Mouse (Mus musculus): ENCODE results near the gene Zfp568. TPM values are rescaled to one million over a fixed set of nuclear protein-coding genes. Genes with fewer than 3 reads are reported as not detected.

Gene Zfp568
- polyA plus RNA-seq, 1 experiment from 2014 or later: 12.3 TPM

DNA sequence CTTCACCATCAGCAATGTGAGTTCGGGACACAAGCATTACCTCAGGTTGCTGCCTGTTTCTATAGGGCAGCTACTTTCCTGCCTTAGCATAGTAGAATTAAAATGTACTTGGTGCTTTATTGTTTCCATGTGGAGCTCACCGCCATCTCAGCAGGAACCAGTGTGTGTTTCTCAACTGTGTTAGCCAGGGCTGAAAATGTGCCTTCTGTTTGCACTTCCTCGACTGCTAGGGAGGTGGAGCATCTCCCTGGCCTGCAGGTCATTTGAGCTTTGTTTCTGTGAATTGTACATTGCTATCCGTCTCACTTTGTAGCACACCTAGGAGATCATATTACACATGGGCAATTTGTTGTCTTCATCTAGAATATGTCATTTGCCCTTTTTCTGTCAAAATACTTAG lies 43.6 kb downstream of the Zfp568 start:
- Histone ChIP-seq H3K27me3 (ENCODE audit: control insufficient read depth, insufficient read depth, low read depth, low read length) (no peaks in the 10 kb centered on the region), H3K27ac (ENCODE audit: low read length) (no peak overlapping the region), H3K4me2 (ENCODE audit: low read depth, low read length) (no peak overlapping the region), H3K36me3 (ENCODE audit: control insufficient read depth, insufficient read depth, low read length) (peaks cover 32% of the 10 kb centered on the region), H3K9ac (ENCODE audit: low read length) (no peak overlapping the region), H3K4me3 (ENCODE audit: low read length) (no peak overlapping the region), H3K4me1 (replicated peaks; ENCODE audit: control insufficient read depth, insufficient read depth, low read length) (no peaks in the 10 kb centered on the region), H3K9me3 (ENCODE audit: control insufficient read depth, low read length) (no peaks in the 10 kb centered on the region)
- WGBS: 65% methylated on average over 4 of the region's 4 CpGs
- ATAC-seq (ENCODE audit: low read depth): no peak

GRCm38 (mm10) chr7:30028572-30028971 lies 44.8 kb downstream of the Zfp568 start:
- Histone ChIP-seq H3K4me3 (ENCODE audit: low read length) (no peak overlapping the region), H3K9ac (ENCODE audit: low read length) (no peak overlapping the region), H3K27me3 (ENCODE audit: control insufficient read depth, insufficient read depth, low read depth, low read length) (no peaks in the 10 kb centered on the region), H3K4me2 (ENCODE audit: low read depth, low read length) (no peak overlapping the region), H3K9me3 (ENCODE audit: control insufficient read depth, low read length) (no peaks in the 10 kb centered on the region), H3K36me3 (ENCODE audit: control insufficient read depth, insufficient read depth, low read length) (peaks cover 20% of the 10 kb centered on the region), H3K27ac (ENCODE audit: low read length) (no peak overlapping the region), H3K4me1 (replicated peaks; ENCODE audit: control insufficient read depth, insufficient read depth, low read length) (no peaks in the 10 kb centered on the region)
- WGBS: 82% methylated on average over 3 of the region's 3 CpGs
- ATAC-seq (ENCODE audit: low read depth): no peak

GRCm38 (mm10) chr7:30030677-30031076 lies 46.9 kb downstream of the Zfp568 start:
- ATAC-seq (ENCODE audit: low read depth): no peak
- H3K4me1 ChIP-seq (replicated peaks; ENCODE audit: control insufficient read depth, insufficient read depth, low read length): no peaks in the 10 kb centered on the region
- H3K27me3 ChIP-seq (ENCODE audit: control insufficient read depth, insufficient read depth, low read depth, low read length): no peaks in the 10 kb centered on the region
- 26% methylated on average over 6 of the region's 6 CpGs for WGBS
- H3K9ac ChIP-seq (ENCODE audit: low read length): no peak overlapping the region
- H3K36me3 ChIP-seq (ENCODE audit: control insufficient read depth, insufficient read depth, low read length): peaks cover 7% of the 10 kb centered on the region; the same call in 1 of the 2 replicates
- no peak overlapping the region for H3K4me2 ChIP-seq (ENCODE audit: low read depth, low read length)
- H3K4me3 ChIP-seq (ENCODE audit: low read length): no peak overlapping the region
- H3K27ac ChIP-seq (ENCODE audit: low read length): no peak overlapping the region
- H3K9me3 ChIP-seq (ENCODE audit: control insufficient read depth, low read length): no peaks in the 10 kb centered on the region

DNA sequence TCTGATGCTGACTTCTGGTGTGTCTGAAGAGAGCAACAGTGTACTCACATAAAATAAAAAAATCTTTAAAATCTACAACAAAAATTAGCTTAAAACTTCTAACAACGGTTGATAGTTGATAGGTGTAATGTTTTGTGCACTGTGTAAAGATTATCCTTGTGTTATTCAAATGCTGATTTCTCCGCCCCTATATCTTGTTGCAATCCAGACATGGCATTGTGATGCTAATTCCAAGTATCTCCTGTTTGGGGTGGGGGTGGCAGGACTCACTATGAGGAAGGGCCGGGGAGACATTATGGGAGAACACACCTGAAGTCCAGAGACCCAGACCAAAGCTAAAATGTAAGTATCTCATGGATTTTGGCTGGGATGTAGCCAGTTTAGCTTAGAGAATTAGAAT lies 47.6 kb downstream of the Zfp568 start:
- H3K9ac ChIP-seq (ENCODE audit: low read length): no peak overlapping the region
- no peak overlapping the region for H3K4me2 ChIP-seq (ENCODE audit: low read depth, low read length)
- peaks cover 3% of the 10 kb centered on the region; the same call in 1 of the 2 replicates for H3K36me3 ChIP-seq (ENCODE audit: control insufficient read depth, insufficient read depth, low read length)
- no peaks in the 10 kb centered on the region for H3K4me1 ChIP-seq (replicated peaks; ENCODE audit: control insufficient read depth, insufficient read depth, low read length)
- H3K27me3 ChIP-seq (ENCODE audit: control insufficient read depth, insufficient read depth, low read depth, low read length): no peaks in the 10 kb centered on the region
- no peak for ATAC-seq (ENCODE audit: low read depth)
- H3K27ac ChIP-seq (ENCODE audit: low read length): no peak overlapping the region
- 86% methylated on average over 3 of the region's 3 CpGs for WGBS
- H3K4me3 ChIP-seq (ENCODE audit: low read length): no peak overlapping the region
- no peaks in the 10 kb centered on the region for H3K9me3 ChIP-seq (ENCODE audit: control insufficient read depth, low read length)

- Histone ChIP-seq H3K4me2 (ENCODE audit: low read depth, low read length) (no peak overlapping the region), H3K9ac (ENCODE audit: low read length) (no peak overlapping the region), H3K27ac (ENCODE audit: low read length) (no peak overlapping the region), H3K4me1 (replicated peaks; ENCODE audit: control insufficient read depth, insufficient read depth, low read length) (no peaks in the 10 kb centered on the region), H3K27me3 (ENCODE audit: control insufficient read depth, insufficient read depth, low read depth, low read length) (no peaks in the 10 kb centered on the region), H3K4me3 (ENCODE audit: low read length) (no peak overlapping the region), H3K9me3 (ENCODE audit: control insufficient read depth, low read length) (no peaks in the 10 kb centered on the region), H3K36me3 (ENCODE audit: control insufficient read depth, insufficient read depth, low read length) (peaks cover 4% of the 10 kb centered on the region; the same call in 1 of the 2 replicates)
- no peak for ATAC-seq (ENCODE audit: low read depth)
- 93% methylated on average over 12 of the region's 12 CpGs for WGBS
These were observed 50.6 kb downstream of the Zfp568 start for GRCm38 (mm10) chr7:30034331-30034730.

DNA sequence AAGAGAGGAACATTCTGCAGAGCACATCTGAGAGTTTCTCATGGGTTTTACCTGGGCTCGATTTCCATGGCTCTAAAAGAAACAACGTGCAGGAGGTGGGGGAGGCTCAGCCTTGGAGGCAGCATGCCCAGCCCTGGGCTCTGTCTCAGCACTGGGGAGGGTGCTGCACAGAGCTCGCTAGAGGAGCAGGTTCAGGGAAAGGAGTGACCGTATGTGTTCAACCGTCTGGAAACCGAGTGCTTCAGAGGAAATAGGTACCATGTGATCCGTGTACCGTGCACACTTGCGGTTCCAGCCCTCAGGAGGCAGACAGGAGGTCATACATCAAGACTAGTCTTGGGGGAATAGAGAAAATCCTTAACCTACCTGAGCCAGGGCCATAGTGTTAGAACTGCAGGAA lies 60.6 kb downstream of the Zfp568 start:
- ATAC-seq (ENCODE audit: low read depth): no peak
- Histone ChIP-seq H3K4me2 (ENCODE audit: low read depth, low read length) (no peak overlapping the region), H3K4me3 (ENCODE audit: low read length) (no peak overlapping the region), H3K9ac (ENCODE audit: low read length) (no peak overlapping the region), H3K4me1 (replicated peaks; ENCODE audit: control insufficient read depth, insufficient read depth, low read length) (no peaks in the 10 kb centered on the region), H3K27me3 (ENCODE audit: control insufficient read depth, insufficient read depth, low read depth, low read length) (no peaks in the 10 kb centered on the region), H3K27ac (ENCODE audit: low read length) (no peak overlapping the region), H3K36me3 (ENCODE audit: control insufficient read depth, insufficient read depth, low read length) (no peaks in the 10 kb centered on the region), H3K9me3 (ENCODE audit: control insufficient read depth, low read length) (no peaks in the 10 kb centered on the region)
- 61% methylated on average over 9 of the region's 9 CpGs for WGBS

DNA sequence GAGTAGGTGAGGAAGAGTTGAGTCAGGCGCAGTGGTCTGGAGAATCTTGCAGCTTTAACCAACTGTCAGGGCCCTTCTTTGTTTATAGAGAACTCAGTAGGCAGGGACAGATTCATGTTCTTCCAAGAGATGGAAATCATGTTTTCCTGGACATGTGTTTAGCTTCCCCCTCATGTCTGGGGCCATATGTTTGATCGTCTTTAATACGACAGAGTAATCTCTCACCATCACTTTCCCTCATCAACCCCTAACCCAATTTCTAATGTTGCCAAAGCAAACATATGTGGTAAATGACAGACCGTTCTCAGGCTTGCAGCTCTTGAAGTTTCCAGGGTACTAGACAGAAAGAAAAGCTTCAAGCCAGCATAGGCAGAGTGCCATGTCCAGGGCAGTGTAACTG lies 64.4 kb downstream of the Zfp568 start:
- ATAC-seq (ENCODE audit: low read depth): no peak
- Histone ChIP-seq H3K9me3 (ENCODE audit: control insufficient read depth, low read length) (no peaks in the 10 kb centered on the region), H3K36me3 (ENCODE audit: control insufficient read depth, insufficient read depth, low read length) (no peaks in the 10 kb centered on the region), H3K27ac (ENCODE audit: low read length) (no peak overlapping the region), H3K4me3 (ENCODE audit: low read length) (no peak overlapping the region), H3K4me2 (ENCODE audit: low read depth, low read length) (no peak overlapping the region), H3K27me3 (ENCODE audit: control insufficient read depth, insufficient read depth, low read depth, low read length) (no peaks in the 10 kb centered on the region), H3K4me1 (replicated peaks; ENCODE audit: control insufficient read depth, insufficient read depth, low read length) (peaks cover 7% of the 10 kb centered on the region), H3K9ac (ENCODE audit: low read length) (no peak overlapping the region)
- 68% methylated on average over 4 of the region's 4 CpGs for WGBS

- ATAC-seq (ENCODE audit: low read depth): peak; percentile 99
- WGBS: under 1% methylated on average over 40 of the region's 40 CpGs
- Histone ChIP-seq H3K27ac (ENCODE audit: low read length) (peak within 1 kb of the TSS; percentile 71), H3K9ac (ENCODE audit: low read length) (peak within 1 kb of the TSS; percentile 74), H3K4me3 (ENCODE audit: low read length) (peak within 1 kb of the TSS; percentile 78), H3K4me2 (ENCODE audit: low read depth, low read length) (peak within 1 kb of the TSS; percentile 72), H3K27me3 (ENCODE audit: control insufficient read depth, insufficient read depth, low read depth, low read length) (no peaks in the 10 kb centered on the region), H3K4me1 (replicated peaks; ENCODE audit: control insufficient read depth, insufficient read depth, low read length) (peaks cover 7% of the 10 kb centered on the region), H3K9me3 (ENCODE audit: control insufficient read depth, low read length) (no peaks in the 10 kb centered on the region), H3K36me3 (ENCODE audit: control insufficient read depth, insufficient read depth, low read length) (no peaks in the 10 kb centered on the region; the same call in 1 of the 2 replicates)
These were observed 67.3 kb downstream of the Zfp568 start, which contains the start of gene Zfp14 for GRCm38 (mm10) chr7:30050882-30051548. Zfp14 (minus strand) TSS chr7:30051380.

- Histone ChIP-seq H3K4me1 (replicated peaks; ENCODE audit: control insufficient read depth, insufficient read depth, low read length) (peaks cover 7% of the 10 kb centered on the region), H3K4me3 (ENCODE audit: low read length) (no peak overlapping the region), H3K9ac (ENCODE audit: low read length) (no peak overlapping the region), H3K36me3 (ENCODE audit: control insufficient read depth, insufficient read depth, low read length) (peaks cover 9% of the 10 kb centered on the region), H3K27me3 (ENCODE audit: control insufficient read depth, insufficient read depth, low read depth, low read length) (no peaks in the 10 kb centered on the region), H3K27ac (ENCODE audit: low read length) (no peak overlapping the region), H3K9me3 (ENCODE audit: control insufficient read depth, low read length) (no peaks in the 10 kb centered on the region), H3K4me2 (ENCODE audit: low read depth, low read length) (no peak overlapping the region)
- ATAC-seq (ENCODE audit: low read depth): no peak
- 5% methylated on average over 3 of the region's 3 CpGs for WGBS
These were observed 69.8 kb downstream of the Zfp568 start for GRCm38 (mm10) chr7:30053591-30053990.
